Mouse (Mus musculus) kidney, postnatal 4 days (tissue): ENCODE data around the gene Rgs12.
A peak's percentile ranks its signal among the peaks of the same experiment; 100 is the strongest.

Experiments
- DNase-seq, 2 experiments: peaks; one replicate each; pipeline ENCODE4 v3.0.0; 2021; ENCODE audit warnings: mixed read lengths in 2 of 2

Rgs12 gene

DNA sequence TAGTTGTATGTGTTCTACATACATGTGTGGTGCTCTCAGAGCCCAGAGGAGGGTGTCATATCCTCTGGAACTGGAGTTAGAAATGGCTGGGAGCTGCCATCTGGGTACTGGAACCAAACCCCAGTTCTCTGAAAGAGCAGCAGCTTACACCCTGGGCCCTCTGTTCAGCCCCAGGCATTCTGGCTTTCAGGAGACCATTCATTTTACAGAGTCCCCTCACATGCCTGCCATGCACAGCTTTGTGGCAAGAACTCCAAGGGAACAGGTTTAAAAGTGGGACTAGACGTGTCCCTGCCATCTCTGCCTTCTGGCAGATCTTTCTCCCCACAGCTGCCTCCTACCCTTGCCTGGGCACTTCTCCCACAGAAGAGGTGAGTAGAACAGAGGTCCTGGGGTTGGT, 84.4 kb downstream of the Rgs12 start:
- no peak for DNase-seq

DNA sequence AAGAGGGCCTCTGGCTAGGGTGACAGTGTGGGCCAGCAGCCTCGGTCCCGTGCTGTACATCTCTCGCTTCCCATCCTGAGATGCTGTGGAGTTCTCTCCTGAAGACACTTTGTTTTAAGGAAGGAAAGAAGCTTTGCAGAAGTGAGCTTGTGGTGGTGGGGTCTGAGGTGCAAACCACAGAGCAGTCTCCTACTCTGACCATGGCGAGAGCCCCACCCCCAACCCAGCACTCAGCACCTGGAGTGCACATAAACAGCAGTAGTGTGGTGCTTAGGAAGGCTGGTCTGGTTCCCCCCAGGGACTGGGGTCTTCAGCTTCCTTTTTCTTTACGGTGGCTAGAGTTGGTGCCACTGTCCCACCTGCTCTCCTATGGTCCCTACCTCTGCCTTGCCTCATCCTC, 85.9 kb downstream of the Rgs12 start:
- DNase-seq, result no peak

DNA sequence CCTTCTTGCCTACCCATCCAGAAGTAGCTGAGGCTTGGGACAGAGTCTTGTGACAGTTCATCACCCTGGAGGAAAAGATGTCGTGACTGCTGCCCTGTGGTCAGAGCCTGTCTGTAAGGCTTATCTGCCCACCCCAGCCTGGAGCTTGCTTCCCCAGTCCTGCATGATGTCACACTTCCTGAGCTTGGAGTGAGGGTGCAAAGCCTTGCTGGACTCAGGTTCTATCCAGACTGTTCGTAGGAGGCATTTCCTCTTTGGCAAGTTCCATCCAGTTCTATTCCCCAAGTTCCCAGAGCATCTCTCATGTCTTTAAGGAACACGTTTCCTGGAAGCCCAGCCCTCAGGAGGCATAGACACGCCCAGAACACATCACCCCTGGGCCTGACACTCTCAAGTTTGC, 86.5 kb downstream of the Rgs12 start:
- DNase-seq, result no peak

DNA sequence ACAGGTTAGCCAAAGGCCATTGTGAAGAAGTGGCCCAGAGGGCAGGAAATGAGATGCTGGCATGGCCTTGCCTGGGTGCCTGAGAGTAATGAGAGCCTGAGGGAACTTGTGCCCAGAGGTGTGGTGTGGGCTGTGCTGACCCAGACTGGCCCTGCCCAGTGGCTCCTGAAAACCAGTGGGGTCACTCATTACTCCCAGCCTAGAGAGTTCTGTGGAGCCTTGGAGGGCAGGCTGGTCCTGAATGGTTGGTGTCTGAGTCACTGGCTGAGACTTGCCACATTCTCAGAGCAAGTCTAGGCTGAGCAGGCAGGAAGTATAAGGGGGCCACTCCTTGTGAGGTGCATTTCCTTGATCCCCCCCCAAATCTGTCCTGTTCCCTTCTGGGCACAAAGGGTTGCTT, 88.2 kb downstream of the Rgs12 start:
- peak in 1 of 2 experiments; percentile 13 for DNase-seq

DNA sequence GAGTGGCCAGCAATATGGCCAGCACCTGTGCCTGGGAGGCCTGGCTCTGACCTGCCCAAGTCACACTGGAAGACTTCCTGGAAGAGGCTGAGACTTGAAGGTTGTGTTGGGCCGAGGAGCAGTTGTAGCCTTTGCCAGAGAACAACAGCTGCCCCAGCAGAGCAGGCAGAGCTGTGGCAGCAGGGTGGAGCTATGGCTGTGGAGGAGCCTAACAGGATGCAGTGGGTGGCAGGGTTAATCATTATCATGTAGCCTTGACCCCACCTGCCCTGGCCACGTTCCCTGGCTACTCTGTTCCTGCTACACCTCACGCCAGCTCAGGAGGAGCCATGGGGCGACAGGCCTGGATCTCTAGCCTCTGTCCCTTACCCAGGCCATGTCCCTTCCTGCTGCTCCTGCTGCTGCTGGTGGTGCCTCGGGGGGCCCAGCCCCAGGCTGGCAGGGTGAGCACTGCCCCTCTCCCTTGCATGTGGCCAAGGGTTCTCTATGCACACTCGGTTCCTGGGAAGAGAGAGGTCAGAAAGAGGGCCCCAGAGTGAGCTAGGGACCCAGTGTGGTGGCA, 92.1 kb downstream of the Rgs12 start, which contains the start of gene Hgfac:
Gene Hgfac, plus strand, starts transcription at position 242 of the 562 bp plus-strand sequence.
- DNase-seq, result peak; percentile 76 to 85

DNA sequence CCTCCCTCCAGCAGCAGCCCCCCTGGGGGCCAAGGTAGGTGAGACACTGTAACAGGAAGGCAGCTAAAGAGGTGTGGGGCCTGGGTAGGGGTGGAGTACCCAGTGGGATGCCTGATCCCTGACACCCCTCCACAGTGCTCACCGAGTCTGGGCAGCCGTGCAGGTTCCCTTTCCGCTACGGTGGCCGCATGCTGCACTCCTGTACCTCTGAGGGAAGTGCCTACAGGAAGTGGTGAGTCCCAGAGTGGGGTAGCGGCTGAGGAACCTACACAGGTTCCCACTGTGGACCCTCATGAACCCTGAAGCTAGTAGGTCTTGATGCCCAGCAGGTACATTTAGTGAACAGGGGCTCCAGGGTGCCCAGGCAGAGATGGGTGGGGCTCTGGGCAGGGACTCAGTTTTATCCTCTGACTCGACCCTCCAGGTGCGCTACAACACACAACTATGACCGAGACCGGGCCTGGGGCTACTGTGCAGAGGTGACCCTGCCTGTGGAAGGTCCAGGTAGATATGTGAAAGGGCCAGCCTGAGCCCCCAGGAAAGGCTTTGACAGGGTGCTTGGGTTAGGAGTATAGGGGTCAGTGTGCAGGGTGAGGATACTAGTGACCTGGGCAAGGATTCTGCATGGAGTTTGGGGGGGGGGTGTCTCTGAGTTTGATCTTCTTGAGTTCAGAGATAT, 93.3 kb downstream of the Rgs12 start:
- DNase-seq, result peak in 1 of 2 experiments; percentile 34

DNA sequence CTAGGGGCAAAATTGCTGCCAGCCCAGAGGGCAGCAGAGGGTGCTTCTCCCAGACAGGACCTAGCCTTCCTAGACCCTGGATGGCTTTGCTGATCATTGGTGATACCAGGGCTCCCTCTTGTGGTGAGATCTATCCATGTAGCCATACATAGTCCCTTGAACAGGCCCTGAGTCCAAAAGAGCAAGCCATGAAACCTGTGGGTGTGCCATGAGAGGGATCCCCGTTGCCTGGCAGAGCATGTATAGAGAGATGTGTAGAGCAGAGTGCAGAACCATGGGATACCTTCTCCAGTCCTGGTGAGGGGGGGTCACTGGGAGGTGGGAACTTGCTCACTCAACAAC, 93.8 kb downstream of the Rgs12 start:
- peak; percentile 78 to 83 for DNase-seq

DNA sequence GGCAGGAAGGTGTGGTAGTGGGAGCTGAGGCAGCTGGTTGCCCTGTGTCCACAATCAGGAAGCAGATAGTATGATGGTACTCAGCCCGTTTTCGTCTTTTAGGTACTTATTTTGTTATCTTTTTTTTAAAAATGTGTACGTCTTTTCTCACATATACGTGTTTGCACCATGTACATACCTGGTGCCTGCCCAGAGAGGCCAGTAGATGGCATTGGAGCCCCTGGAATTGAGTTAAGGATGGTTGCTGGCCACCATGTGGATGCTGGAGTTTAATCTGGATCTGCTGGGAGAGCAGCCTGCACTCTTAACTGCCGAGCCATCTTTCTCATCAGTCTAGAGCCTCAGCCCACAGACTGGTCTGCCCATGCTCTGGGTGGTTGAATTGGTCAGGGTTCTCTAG, 101.3 kb downstream of the Rgs12 start:
- no peak for DNase-seq

DNA sequence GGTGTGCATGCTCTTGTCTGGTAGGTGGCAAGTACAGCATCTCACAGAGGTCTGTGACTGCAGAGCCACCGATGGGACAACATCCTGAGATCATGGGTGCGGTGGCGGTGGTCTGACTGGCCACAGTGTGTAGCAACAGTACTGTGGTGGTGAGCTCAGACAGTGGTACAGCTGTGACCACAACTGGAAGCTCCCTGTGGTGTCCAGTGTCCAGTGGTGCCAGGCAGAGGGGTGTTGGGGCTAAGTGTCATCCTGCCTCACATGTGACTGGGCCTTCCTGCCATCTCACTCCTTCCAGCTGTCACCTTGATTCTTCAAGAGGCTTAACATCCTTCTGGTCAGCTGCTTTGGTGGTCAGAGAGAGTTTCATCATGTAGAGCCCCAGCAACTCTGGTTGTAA, 105.4 kb downstream of the Rgs12 start:
- DNase-seq, result no peak

DNA sequence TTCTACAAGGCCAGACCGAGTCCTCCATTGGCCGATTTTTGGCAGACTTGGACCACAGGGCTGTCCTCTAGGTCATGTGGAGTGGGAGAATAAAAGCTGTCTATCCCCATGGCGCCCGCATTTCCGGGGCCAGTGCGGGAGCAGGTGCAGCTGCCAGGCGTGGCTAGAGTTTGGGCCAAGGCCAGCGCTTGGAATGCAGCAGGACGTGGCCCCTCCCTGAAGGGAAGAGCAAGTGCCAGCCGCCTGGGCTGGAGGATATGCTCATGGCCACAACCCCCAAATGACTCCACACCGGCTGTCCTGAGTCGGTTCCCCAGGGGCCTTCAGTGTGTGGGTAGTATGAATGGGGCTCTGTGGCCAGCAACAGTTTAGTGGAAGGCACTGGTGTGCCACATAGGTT, 105.8 kb downstream of the Rgs12 start:
- peak in 1 of 2 experiments; percentile 46 for DNase-seq

DNA sequence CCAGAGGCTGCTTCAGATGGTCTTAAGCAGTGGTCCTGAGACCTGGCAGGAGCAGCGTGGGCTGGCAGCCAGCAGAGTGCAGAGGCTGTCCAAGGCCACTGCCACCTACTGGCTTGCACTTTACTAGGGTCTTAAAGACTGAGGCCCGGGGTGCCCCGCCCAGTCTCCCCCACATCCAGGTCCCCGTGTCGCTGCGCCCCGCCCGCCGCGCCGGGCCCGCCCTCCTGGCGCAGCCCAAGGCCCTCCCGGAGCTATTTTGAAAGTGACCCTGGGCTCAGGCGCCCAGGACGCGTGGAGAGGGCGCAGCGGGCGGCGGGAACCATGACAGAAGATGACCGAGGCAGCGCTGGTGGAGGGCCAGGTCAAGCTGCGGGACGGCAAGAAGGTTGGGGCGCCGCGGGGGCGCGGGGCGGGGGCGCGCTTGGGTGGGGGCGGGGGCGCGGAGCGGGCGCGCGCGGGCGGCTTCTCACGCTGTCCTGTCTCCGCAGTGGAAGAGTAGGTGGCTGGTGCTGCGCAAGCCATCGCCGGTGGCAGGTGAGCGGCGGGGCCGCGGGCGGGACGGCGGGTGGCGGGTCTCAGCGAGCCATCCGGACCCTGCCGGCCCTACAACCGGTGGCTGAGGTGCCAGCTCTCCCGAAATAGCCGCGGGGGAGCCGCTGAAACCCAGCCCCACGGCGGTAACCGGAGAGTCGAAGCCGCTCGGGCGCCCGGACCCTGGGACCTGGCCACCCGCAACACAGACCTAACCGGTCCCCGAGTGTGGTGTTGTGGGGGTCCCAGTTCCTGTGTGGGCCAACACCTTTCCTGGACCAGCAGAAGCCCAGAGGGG, 107.6 kb downstream of the Rgs12 start, which contains the start of gene Dok7:
Gene Dok7, plus strand, starts transcription at position 163 of the 829 bp plus-strand sequence.
- peak; percentile 65 to 76 for DNase-seq

DNA sequence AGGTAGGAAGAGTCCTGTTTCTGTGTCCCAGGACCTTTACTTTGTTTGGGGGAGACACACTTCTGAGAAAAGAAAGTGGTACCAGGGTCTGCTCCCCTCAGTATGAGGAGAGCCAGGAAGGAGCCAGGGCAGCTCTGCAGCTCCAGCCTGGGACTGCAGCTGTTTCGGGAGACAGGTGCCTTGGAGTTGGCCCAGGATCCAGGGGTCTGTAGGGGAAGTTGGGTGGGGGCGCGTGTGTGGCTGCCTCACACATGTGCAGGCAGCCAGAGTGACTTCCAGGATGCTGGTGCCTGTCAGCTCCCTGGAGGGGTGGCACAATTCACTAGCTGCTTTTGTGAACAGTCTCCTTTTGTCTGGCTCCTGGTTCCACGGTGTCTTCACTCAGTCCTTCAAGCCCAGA, 108.3 kb downstream of the Rgs12 start:
- DNase-seq, result no peak

DNA sequence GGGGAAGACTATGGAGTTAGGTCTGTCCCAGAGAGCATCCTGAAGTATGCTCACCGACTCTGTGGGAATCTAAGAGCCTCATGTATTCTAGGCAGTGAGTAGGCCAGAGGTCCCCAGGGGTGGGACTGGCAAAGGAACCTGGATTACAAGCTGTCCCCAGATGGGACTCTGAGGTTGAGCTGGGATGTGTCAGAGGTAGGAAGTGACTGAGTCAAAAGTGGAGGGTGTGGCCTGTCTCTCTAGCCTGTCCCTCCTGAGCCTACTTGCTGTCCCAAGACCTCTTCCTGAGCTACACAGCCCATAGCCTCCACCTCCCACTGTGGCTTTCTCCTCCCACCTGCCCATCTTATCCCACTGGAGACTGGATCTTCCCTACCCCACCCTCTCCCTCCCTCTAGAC, 109.0 kb downstream of the Rgs12 start:
- no peak for DNase-seq

DNA sequence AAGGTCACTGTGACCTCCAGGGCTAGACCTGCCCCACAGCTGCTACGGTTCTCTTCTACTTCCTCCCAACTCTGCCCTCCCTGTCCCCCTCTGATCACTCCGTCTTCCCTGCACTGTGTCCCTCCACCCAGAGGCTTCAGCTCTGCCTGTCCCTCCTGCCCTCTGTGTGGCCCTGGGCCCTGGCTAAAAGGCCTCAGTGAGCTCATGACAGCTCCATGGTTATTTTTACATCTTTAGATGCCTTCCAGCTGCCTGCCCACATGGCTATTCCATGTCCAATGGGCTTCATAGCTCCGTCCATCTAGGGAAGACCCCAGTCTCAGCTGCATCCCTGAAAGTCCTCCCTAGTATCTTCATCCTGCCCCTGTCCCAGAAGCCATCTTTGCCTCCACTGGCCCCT, 110.9 kb downstream of the Rgs12 start:
- DNase-seq, result no peak

DNA sequence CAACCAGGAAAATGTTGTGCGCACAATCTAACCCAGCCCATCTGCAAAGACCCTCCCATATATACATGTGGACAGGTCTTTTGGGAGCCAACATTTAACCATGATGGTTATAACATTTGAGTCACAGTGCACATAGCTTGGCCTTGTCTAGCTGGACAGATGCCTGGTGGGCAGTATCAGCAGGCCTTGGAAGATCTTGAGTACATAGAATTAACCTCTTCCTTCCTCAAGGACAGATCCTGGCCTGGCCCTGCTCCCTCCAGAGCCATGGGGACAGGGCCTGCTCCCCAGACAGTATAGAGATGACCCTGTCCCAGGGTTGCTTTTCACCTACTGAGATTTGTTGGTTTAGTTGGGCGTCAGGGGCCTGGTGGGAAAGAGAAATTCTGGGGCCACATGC, 120.6 kb downstream of the Rgs12 start:
- no peak for DNase-seq

DNA sequence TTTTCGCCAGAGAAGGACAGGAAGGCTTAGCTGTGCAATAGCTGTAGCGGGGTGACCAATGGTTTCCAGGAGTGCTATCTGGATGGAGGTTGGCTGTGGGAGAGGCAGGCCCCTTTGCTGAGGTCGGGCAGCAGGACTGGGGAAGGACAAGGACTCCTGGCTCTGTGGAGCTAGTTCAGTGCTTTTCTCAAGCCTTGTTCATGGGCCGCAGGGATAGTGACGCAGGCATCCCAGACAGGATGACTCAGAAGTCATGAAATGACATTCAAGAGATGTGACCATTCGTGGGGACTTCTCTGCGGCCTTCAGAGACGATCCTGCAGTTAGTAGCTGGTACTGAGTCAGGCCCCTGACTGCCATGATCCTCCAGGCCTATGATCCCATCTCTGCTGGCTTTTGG, 121.1 kb downstream of the Rgs12 start:
- no peak for DNase-seq

DNA sequence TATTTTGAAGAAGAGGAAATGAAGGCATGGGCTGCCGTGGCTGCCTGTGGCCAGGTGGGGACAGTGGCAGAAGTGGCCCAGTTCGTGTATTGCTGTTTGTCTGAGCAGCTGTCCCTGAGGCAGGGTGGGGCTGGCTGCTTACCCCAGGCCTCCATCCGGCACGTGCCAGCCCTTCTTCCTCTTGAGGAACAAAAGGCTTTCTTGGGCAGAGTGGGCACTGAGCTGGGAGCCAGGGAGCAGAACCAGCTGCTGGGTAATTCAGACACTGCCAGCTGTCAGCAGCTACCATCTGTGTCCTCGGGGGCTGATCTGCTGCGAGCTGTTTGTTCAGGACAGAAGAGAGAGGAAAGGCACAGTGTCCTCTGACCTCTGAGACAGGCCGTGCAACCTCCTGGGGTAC, 121.7 kb downstream of the Rgs12 start:
- DNase-seq, result no peak

DNA sequence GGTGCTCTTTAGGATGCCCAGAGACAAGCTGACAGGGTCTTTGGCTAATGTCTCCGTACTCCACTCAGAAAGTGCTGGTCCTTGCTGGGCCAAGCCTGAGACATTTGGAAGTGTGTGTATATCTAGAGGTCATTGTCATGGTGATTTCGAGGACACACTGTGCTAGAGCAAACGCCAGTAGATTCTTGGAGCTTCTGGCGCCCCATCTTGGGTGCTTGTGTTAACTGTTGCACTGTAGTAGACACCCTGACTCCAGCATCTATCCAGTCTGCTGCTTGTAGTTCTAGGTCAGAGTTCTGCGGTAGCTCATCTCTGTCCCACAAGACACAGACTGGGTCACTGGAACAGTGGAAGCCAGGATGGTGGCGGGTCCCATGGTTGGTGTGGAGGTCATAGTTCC, 122.6 kb downstream of the Rgs12 start:
- DNase-seq, result no peak

DNA sequence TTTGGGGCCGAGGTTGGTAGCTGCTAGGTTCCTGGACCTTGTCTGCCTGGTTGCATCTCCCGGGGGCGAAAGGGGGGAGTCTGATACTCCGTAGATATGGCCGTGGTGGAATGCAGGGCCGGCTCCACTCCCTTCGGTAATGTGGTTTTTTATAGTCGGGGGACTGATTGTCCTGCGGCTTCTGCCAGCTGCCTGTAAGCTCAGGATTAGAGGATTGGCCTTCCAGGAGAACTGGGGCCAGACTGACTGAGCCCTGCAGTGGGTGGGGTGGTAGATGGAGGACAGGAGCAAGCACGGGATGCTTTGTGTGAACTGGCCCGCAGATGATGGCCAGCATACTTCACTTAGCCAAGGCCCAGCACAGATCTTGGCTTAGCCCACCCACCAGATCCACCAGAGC, 124.0 kb downstream of the Rgs12 start:
- no peak for DNase-seq

DNA sequence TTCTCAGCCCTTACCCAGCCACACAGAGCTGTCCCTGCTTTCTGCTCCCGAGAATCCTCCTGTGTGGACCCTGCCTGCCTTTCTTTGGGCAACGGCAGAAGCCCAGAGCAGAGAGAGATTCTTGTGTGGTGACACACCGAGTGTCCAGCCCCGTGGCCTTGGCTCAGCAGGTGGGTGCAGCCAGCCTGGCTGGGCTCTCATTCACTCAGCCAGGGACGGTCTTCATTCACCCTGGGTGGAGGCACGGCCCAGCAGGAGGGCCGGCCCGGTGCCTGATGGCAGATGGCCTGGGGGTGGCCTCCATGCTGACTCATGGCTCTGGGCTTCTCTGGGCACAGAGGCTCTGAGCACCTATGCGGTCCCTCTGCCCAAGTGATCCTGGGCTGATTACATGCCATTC, 124.7 kb downstream of the Rgs12 start:
- DNase-seq, result peak in 1 of 2 experiments; percentile 16

DNA sequence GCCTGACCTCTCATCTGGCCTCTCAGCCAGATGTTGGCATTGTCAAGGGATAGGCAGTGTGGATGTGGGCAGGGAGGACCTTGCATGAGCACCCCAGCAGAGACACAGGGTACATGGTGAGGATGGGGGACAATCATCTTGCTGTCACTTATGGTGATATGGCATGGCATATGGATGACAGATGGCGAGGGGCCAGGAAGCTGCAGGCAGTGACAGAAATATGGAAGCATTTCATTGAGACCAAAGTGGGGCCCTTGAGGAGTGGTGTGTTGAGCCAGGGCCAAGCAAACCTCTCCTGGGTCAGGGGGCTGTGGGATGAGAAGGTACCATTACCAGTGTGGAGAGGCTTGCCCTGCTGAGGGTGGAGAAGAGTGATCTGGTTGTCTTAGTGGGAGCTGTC, 127.1 kb downstream of the Rgs12 start:
- no peak for DNase-seq

DNA sequence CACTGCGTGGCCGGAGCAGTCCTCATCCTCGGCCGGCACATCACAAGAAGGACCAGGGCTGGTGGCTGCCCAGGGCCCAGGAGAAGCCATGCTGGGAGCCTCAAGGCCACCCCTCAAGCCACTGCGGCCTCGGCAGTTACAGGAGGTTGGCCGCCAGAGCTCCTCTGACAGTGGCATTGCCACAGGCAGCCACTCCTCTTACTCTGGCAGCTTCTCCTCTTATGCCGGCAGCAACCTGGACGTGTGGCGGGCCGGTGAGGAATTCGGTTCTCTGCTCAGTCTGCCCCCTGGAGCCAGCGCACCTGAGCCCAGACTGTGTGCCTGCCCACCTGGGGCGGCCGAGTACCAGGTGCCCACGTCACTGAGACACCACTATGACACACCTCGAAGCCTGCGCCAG, 129.9 kb downstream of the Rgs12 start:
- no peak for DNase-seq

DNA sequence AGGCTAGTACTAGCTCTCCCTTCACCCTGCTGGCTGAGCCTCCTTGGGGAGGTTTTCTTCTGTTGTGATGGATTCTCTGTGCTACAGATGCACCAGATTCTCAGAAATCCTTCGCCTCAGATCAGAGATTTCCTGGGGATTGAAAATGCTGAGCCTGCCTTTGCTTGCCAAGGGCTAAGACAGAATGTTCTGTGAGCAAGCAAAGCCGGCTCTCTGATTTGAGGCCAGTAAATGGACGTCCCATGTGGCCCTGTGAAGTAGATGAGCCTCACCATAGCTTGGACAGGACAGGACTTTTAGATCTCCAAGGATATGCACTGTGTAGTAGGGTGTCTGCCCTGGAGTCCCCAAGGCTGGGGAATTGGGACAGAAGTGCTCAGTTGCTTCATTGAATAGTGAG, 135.7 kb downstream of the Rgs12 start:
- DNase-seq, result no peak
